Mouse (Mus musculus) hindbrain, postnatal 0 days (tissue): ENCODE data around the gene Slc12a1. TPM values are rescaled to one million over a fixed set of nuclear protein-coding genes. Genes with fewer than 3 reads are reported as not detected.
A peak's percentile ranks its signal among the peaks of the same experiment; 100 is the strongest.

Source experiments
- ATAC-seq: fragments of 200-750 bp; cut with Nextera tagmentation; 2 replicates; pipeline ENCODE4 v1.8.0; 2017; ENCODE audit warnings: mild to moderate bottlenecking, moderate TSS enrichment, moderate library complexity
- DNase-seq: peaks from one replicate; pipeline ENCODE4 v3.0.0-alpha.2; 2015; ENCODE audit warnings: low spot score
- H3K27ac ChIP-seq: fragments of 300-500 bp; sonication (generic); 2 replicates; pipeline ENCODE4 v1.5.1; 2014; ENCODE audit warnings: mild to moderate bottlenecking
- H3K27me3 ChIP-seq: fragments of 300-500 bp; sonication (generic); 2 replicates; pipeline ENCODE4 v1.6.1; 2014; ENCODE audit warnings: low read length, mixed read lengths; ENCODE audit not compliant: insufficient read depth
- H3K36me3 ChIP-seq: fragments of 300-500 bp; sonication (generic); 2 replicates; pipeline ENCODE4 v1.6.1; 2014; ENCODE audit warnings: low read length, mixed read lengths; ENCODE audit not compliant: insufficient read depth
- H3K4me1 ChIP-seq: fragments of 300-500 bp; sonication (generic); 2 replicates; pipeline ENCODE4 v1.6.1; 2014; ENCODE audit warnings: antibody characterized with exemption, low read length, mixed read lengths; ENCODE audit not compliant: insufficient read depth
- H3K4me2 ChIP-seq: fragments of 300-500 bp; sonication (generic); 2 replicates; pipeline ENCODE4 v1.6.1; 2014; ENCODE audit warnings: low read depth, mild to moderate bottlenecking, low read length, moderate library complexity, mixed read lengths
- H3K4me3 ChIP-seq: fragments of 300-500 bp; sonication (generic); 2 replicates; pipeline ENCODE4 v1.5.1; 2014; ENCODE audit warnings: low read length
- H3K9ac ChIP-seq: fragments of 300-500 bp; sonication (generic); replicated peaks from 2 replicates; pipeline ENCODE4 v1.6.1; 2014; ENCODE audit warnings: mild to moderate bottlenecking, low read length, moderate library complexity, mixed read lengths
- H3K9me3 ChIP-seq: fragments of 300-500 bp; sonication (generic); 2 replicates; pipeline ENCODE4 v1.6.1; 2016; ENCODE audit warnings: low read length, mixed read lengths
- CTCF ChIP-seq: IDR thresholded peaks from 2 replicates; pipeline ENCODE4 v1.5.1; 2016; ENCODE audit warnings: antibody characterized with exemption, control low read depth, low read depth
- WGBS: fragments of 180-500 bp; shearing (Covaris S2); extraction: QIAGEN DNeasy Blood & Tissue Kit; methylation state at CpG from one replicate; pipeline ENCODE4 v1.1.7; 2014; 5-methylcytosine and 5-hydroxymethylcytosine counted together
- polyA plus RNA-seq: library from polyadenylated mRNA; unstranded; fragments of >200 nt; fragmentation: Nextera tagmentation; extraction: Ambion mirVana; gene quantifications from 2 replicates; pipeline ENCODE4 v1.2.1, GENCODE M21; 2015
- total RNA-seq: library from RNA; depleted of rRNA; stranded (reverse); fragments of >200 nt; gene quantifications from 2 replicates; pipeline ENCODE4 v1.2.3, GENCODE M21; 2014

Slc12a1 gene
- total and polyA plus RNA-seq, 2 experiments from 2014 or later: 0.10 TPM; not detected in 1

GRCm38 (mm10) chr2:125123477-125123852 lies 28.8 kb upstream of the Slc12a1 start, which contains the start of gene Myef2:
Gene Myef2 (minus strand): TSS chr2:125123661.
- peak within 1 kb of the TSS; percentile 70 for H3K4me2 ChIP-seq
- TF ChIP-seq CTCF: no peak
- no peaks in the 10 kb centered on the region for H3K27me3 ChIP-seq
- peak within 1 kb of the TSS; percentile 93 for H3K9ac ChIP-seq
- 0 out of 2 replicates have a peak, but pooled peaks cover 9% of the 10 kb centered on the region for H3K4me1 ChIP-seq
- under 1% methylated on average over 28 of the region's 48 CpGs for WGBS
- ATAC-seq (peak; percentile 91), DNase-seq (peak; percentile 93)
- no peaks in the 10 kb centered on the region for H3K9me3 ChIP-seq
- H3K36me3 ChIP-seq: no peaks in the 10 kb centered on the region
- peak within 1 kb of the TSS; percentile 97 for H3K27ac ChIP-seq
- H3K4me3 ChIP-seq: peak within 1 kb of the TSS; percentile 59

GRCm38 (mm10) chr2:125125824-125126223 lies 26.5 kb upstream of the Slc12a1 start:
- TF ChIP-seq CTCF: no peak
- 25% methylated on average over 4 of the region's 4 CpGs for WGBS
- Histone ChIP-seq H3K27ac (no peak overlapping the region), H3K9me3 (no peaks in the 10 kb centered on the region), H3K4me2 (no peak overlapping the region), H3K27me3 (no peaks in the 10 kb centered on the region), H3K4me1 (0 out of 2 replicates have a peak, but pooled peaks cover 4% of the 10 kb centered on the region), H3K4me3 (no peak overlapping the region), H3K36me3 (no peaks in the 10 kb centered on the region), H3K9ac (no peak overlapping the region)
- DNase-seq (no peak), ATAC-seq (no peak)

- 85% methylated on average over 3 of the region's 3 CpGs for WGBS
These were observed 25.5 kb upstream of the Slc12a1 start for GRCm38 (mm10) chr2:125126792-125127191.

GRCm38 (mm10) chr2:125134113-125134512 lies 18.2 kb upstream of the Slc12a1 start:
- 38% methylated on average over 4 of the region's 4 CpGs for WGBS

More at GRCm38 (mm10) chr2:125126792-125127191, 25.5 kb upstream of the Slc12a1 start:
- no peak overlapping the region for H3K4me3 ChIP-seq
- no peak overlapping the region for H3K9ac ChIP-seq
- no peak overlapping the region for H3K4me2 ChIP-seq
- H3K4me1 ChIP-seq: no peaks in the 10 kb centered on the region
- H3K9me3 ChIP-seq: no peaks in the 10 kb centered on the region
- H3K36me3 ChIP-seq: no peaks in the 10 kb centered on the region
- DNase-seq (no peak), ATAC-seq (no peak)
- no peak for TF ChIP-seq CTCF
- no peak overlapping the region for H3K27ac ChIP-seq
- no peaks in the 10 kb centered on the region for H3K27me3 ChIP-seq

GRCm38 (mm10) chr2:125135903-125136811 lies 16.1 kb upstream of the Slc12a1 start, which contains the start of gene Ctxn2:
Gene Ctxn2 (plus strand): TSS chr2:125136692.
- no peak for TF ChIP-seq CTCF
- ATAC-seq: peak; percentile 91
- Histone ChIP-seq H3K27ac (peak within 1 kb of the TSS; percentile 81), H3K4me1 (peaks cover 4% of the 10 kb centered on the region; the same call in 1 of the 2 replicates), H3K4me3 (peak within 1 kb of the TSS; percentile 47), H3K36me3 (no peaks in the 10 kb centered on the region), H3K9me3 (no peaks in the 10 kb centered on the region), H3K9ac (peak within 1 kb of the TSS; percentile 62), H3K27me3 (no peaks in the 10 kb centered on the region), H3K4me2 (peak within 1 kb of the TSS; percentile 71)
- WGBS: under 1% methylated on average over 39 of the region's 39 CpGs
- peak; percentile 78 for DNase-seq

More at GRCm38 (mm10) chr2:125134113-125134512, 18.2 kb upstream of the Slc12a1 start:
- Histone ChIP-seq H3K4me1 (peaks cover 4% of the 10 kb centered on the region; the same call in 1 of the 2 replicates), H3K36me3 (no peaks in the 10 kb centered on the region), H3K9me3 (no peaks in the 10 kb centered on the region), H3K4me3 (no peak overlapping the region), H3K4me2 (no peak overlapping the region), H3K27ac (no peak overlapping the region), H3K27me3 (no peaks in the 10 kb centered on the region), H3K9ac (no peak overlapping the region)
- DNase-seq (no peak), ATAC-seq (no peak)
- TF ChIP-seq CTCF: no peak

- Histone ChIP-seq H3K9ac (peak overlapping the region; percentile 62), H3K27me3 (no peaks in the 10 kb centered on the region), H3K9me3 (no peaks in the 10 kb centered on the region), H3K4me2 (peak overlapping the region; percentile 71), H3K36me3 (no peaks in the 10 kb centered on the region), H3K4me1 (peaks cover 4% of the 10 kb centered on the region; the same call in 1 of the 2 replicates), H3K27ac (peak overlapping the region; percentile 81; the same call in 1 of the 2 replicates), H3K4me3 (peak overlapping the region; percentile 47)
- ATAC-seq (no peak), DNase-seq (no peak)
- no peak for TF ChIP-seq CTCF
- WGBS: 23% methylated on average over 7 of the region's 7 CpGs
These were observed 15.5 kb upstream of the Slc12a1 start for GRCm38 (mm10) chr2:125136846-125137245.
